Mouse (Mus musculus) liver, embryonic 12.5 days (tissue): ENCODE data around the gene Lrrc8c. TPM values are rescaled to one million over a fixed set of nuclear protein-coding genes. Genes with fewer than 3 reads are reported as not detected.
A peak's percentile ranks its signal among the peaks of the same experiment; 100 is the strongest.

Experiments used
- ATAC-seq: fragments of 200-750 bp; cut with Nextera tagmentation; 2 replicates; pipeline ENCODE4 v1.8.0; 2017; ENCODE audit warnings: moderate number of reproducible peaks, mild to moderate bottlenecking, moderate library complexity
- H3K27ac ChIP-seq: fragments of 300-500 bp; sonication (generic); 2 replicates; pipeline ENCODE4 v1.5.1; 2016; ENCODE audit warnings: mild to moderate bottlenecking
- H3K27me3 ChIP-seq: fragments of 300-500 bp; sonication (generic); replicated peaks from 2 replicates; pipeline ENCODE4 v1.6.1; 2016; ENCODE audit warnings: mild to moderate bottlenecking, moderate library complexity
- H3K36me3 ChIP-seq: fragments of 300-500 bp; sonication (generic); 2 replicates; pipeline ENCODE4 v1.6.1; 2016; ENCODE audit warnings: mild to moderate bottlenecking, moderate library complexity
- H3K4me1 ChIP-seq: fragments of 300-500 bp; sonication (generic); 2 replicates; pipeline ENCODE4 v1.6.1; 2016
- H3K4me2 ChIP-seq: fragments of 300-500 bp; sonication (generic); 2 replicates; pipeline ENCODE4 v1.6.1; 2016; ENCODE audit warnings: mild to moderate bottlenecking, moderate library complexity
- H3K4me3 ChIP-seq: fragments of 300-500 bp; sonication (generic); 2 replicates; pipeline ENCODE4 v1.5.1; 2016; ENCODE audit warnings: mild to moderate bottlenecking, moderate library complexity
- H3K9ac ChIP-seq: fragments of 300-500 bp; sonication (generic); 2 replicates; pipeline ENCODE4 v1.6.1; 2016; ENCODE audit warnings: mild to moderate bottlenecking, moderate library complexity
- H3K9me3 ChIP-seq: fragments of 300-500 bp; sonication (generic); replicated peaks from 2 replicates; pipeline ENCODE4 v1.6.1; 2016; ENCODE audit warnings: mild to moderate bottlenecking, moderate library complexity
- WGBS: fragments of 180-500 bp; shearing (Covaris S2); methylation state at CpG from one replicate; pipeline ENCODE4 v1.1.7; 2016; ENCODE audit not compliant: insufficient replicate concordance; 5-methylcytosine and 5-hydroxymethylcytosine counted together
- polyA plus RNA-seq: library from polyadenylated mRNA; unstranded; fragments of >200 nt; fragmentation: Nextera tagmentation; extraction: Ambion mirVana; gene quantifications from 2 replicates; pipeline ENCODE4 v1.2.1, GENCODE M21; 2016

The Lrrc8c gene
- 23.0 and 23.9 TPM in 2 replicates for polyA plus RNA-seq

DNA sequence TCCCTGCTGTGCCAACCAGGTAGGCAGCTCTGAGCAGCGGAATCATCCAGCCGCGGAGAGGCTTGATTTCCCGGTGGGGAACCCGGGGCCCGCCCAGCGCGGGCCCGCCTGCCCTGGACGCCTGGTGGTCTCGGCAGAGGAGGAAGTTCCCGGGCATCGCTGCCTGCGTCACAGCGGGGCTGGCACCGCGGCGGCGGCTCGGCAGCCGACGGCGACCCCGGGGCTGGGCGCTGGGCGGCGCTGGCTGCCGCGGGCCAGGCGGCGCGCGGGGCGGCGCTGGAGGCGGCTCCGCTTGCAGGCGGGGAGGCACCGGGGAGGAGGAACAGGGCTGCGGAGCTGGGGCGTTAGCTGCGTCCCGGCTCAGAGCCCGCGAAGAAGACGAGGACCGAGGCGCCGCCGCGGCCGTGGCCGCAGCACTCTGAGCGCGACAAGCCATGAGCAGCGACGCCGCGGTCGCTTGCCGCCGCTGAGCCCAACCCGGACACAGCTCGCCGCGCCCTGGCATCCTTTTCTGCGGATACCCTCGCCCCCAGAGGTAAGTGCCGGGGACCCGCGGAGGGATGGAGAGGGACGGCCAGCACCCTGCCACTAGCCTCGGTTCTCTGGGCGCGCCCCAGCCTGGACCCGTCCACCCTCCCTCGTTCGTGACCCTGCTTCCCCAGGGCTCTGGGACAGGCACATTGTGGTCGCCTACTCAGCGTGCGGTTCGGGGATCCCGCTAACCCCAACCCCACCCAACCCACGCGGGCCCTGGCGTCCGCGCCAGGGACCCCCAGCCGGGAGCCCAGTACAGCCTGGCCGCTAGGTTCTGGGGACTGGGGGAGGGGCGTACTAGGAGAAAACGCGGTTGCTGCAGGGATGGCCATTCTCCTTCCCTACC, at the start of gene Lrrc8c:
Gene Lrrc8c, plus strand, starts transcription at position 293 of the 880 bp plus-strand sequence.
- Histone ChIP-seq H3K9me3 (no peaks in the 10 kb centered on the region), H3K9ac (peak within 1 kb of the TSS; percentile 97), H3K36me3 (peaks cover 6% of the 10 kb centered on the region), H3K27me3 (no peaks in the 10 kb centered on the region), H3K4me1 (peaks cover 58% of the 10 kb centered on the region), H3K27ac (peak within 1 kb of the TSS; percentile 89), H3K4me2 (peak within 1 kb of the TSS; percentile 95), H3K4me3 (peak within 1 kb of the TSS; percentile 90)
- ATAC-seq, result peak; percentile 93
- 1% methylated on average over 93 of the region's 93 CpGs for WGBS

DNA sequence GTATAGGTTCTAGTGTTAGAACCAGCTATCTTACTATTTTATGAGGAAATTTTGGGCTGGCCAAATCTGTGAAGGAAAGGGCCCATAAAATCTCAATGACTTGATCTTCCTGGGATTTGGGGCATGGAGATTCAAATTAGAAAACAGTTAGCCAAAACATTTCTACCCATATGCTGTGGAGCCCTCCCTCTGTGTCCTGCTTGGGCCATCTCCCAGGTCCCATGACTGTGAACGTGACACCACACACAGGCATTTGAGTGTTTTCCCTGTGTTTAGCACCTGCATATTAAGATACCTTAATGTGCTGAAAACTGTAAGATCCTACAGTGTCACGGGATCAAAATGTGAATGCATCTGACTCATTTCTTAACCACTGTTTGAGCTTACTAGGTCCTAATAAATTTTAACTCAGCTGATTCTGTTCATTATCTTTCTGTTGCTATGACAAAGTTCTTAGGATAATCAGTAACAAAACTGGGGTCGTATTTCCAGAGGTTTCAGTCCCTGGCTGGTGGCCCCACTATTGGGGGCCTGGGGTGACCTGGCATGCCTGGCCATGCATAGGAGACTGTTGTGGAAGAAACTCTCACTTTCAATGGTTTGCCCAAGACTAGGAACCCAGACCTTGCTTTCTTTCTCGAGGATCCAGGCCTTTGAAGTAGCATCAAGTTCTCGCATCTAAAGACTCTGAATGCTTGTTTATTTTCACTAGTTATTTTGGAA, 46.0 kb upstream of the Lrrc8c start:
- Histone ChIP-seq H3K4me3 (no peak overlapping the region), H3K9me3 (no peaks in the 10 kb centered on the region), H3K27ac (no peak overlapping the region), H3K36me3 (peaks cover 22% of the 10 kb centered on the region), H3K4me2 (no peak overlapping the region), H3K9ac (no peak overlapping the region), H3K4me1 (no peaks in the 10 kb centered on the region), H3K27me3 (no peaks in the 10 kb centered on the region)
- 77% methylated on average over 5 of the region's 5 CpGs for WGBS
- no peak for ATAC-seq

DNA sequence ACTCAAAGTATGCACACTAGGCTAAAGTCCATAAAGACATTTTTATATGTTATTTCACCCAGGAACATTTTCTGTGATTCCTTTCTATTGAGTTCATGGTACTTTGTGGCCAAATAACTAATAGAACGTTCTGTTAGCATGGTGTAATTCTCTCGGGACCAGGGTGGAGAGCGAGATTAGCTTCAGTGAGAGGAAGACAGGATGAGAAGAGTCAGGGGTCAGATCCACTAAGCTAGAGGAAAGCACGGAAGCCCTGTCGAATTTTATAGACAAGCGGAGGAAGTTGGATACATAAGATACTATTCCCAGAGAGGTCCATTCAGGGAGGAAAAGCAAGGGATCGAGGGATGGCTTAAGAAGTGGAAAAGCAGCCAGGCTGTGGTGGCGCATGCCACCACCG, 41.7 kb upstream of the Lrrc8c start:
- no peak overlapping the region for H3K4me2 ChIP-seq
- H3K27ac ChIP-seq, result no peak overlapping the region
- WGBS, result 82% methylated on average over 9 of the region's 9 CpGs
- no peaks in the 10 kb centered on the region for H3K27me3 ChIP-seq
- H3K36me3 ChIP-seq, result peaks cover 55% of the 10 kb centered on the region
- H3K4me3 ChIP-seq, result no peak overlapping the region
- H3K4me1 ChIP-seq, result no peaks in the 10 kb centered on the region
- ATAC-seq, result no peak
- H3K9ac ChIP-seq, result no peak overlapping the region
- H3K9me3 ChIP-seq, result no peaks in the 10 kb centered on the region

DNA sequence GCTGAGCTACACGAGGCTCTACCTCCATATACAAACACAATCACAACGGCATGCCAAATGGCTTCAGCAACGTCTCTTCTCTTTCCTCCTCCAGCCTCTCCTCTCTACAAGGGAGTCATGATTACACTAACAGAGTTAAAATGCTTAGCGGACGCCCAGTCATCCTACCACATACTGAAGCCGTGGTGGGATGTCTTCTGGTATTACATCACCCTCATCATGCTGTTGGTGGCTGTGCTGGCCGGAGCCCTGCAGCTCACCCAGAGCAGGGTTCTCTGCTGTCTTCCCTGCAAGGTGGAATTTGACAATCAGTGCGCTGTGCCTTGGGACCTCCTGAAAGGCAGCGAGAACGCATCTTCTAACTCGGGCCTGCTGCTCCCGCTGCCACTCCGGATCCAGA, 39.5 kb upstream of the Lrrc8c start:
- Histone ChIP-seq H3K9me3 (no peaks in the 10 kb centered on the region), H3K4me1 (no peaks in the 10 kb centered on the region)
- WGBS, result 85% methylated on average over 13 of the region's 13 CpGs

DNA sequence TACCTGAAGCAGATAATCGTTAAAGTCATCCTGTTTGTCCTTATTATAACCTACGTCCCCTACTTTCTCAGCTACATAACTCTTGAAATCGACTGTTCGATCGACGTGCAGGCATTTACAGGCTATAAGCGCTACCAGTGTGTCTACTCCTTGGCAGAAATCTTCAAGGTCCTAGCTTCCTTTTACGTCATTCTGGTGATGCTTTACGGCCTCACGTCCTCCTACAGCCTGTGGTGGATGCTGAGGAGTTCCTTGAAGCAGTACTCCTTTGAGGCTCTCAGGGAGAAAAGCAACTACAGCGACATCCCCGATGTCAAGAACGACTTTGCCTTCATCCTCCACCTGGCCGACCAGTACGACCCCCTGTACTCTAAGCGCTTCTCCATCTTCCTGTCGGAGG, 38.6 kb upstream of the Lrrc8c start:
- no peak overlapping the region for H3K4me3 ChIP-seq
- no peaks in the 10 kb centered on the region for H3K4me1 ChIP-seq
- no peaks in the 10 kb centered on the region for H3K27me3 ChIP-seq
- 88% methylated on average over 17 of the region's 17 CpGs for WGBS
- H3K36me3 ChIP-seq, result peaks cover 77% of the 10 kb centered on the region
- no peak overlapping the region for H3K27ac ChIP-seq
- no peaks in the 10 kb centered on the region for H3K9me3 ChIP-seq
- ATAC-seq, result no peak
- no peak overlapping the region for H3K9ac ChIP-seq
- H3K4me2 ChIP-seq, result no peak overlapping the region

More for the DNA sequence above, 39.5 kb upstream of the Lrrc8c start:
- no peak overlapping the region for H3K4me3 ChIP-seq
- no peak overlapping the region for H3K9ac ChIP-seq
- ATAC-seq, result no peak
- H3K27me3 ChIP-seq, result no peaks in the 10 kb centered on the region
- no peak overlapping the region for H3K27ac ChIP-seq
- no peak overlapping the region for H3K4me2 ChIP-seq
- peaks cover 70% of the 10 kb centered on the region for H3K36me3 ChIP-seq

- peaks cover 69% of the 10 kb centered on the region for H3K36me3 ChIP-seq
- H3K4me1 ChIP-seq, result no peaks in the 10 kb centered on the region
- 77% methylated on average over 2 of the region's 2 CpGs for WGBS
- H3K9ac ChIP-seq, result no peak overlapping the region
- H3K4me3 ChIP-seq, result no peak overlapping the region
- H3K27me3 ChIP-seq, result no peaks in the 10 kb centered on the region
- no peak overlapping the region for H3K4me2 ChIP-seq
- ATAC-seq, result no peak
- no peak overlapping the region for H3K27ac ChIP-seq
- H3K9me3 ChIP-seq, result no peaks in the 10 kb centered on the region
Observed at GRCm38 (mm10) chr5:105483632-105484031, 35.6 kb upstream of the Lrrc8c start.

DNA sequence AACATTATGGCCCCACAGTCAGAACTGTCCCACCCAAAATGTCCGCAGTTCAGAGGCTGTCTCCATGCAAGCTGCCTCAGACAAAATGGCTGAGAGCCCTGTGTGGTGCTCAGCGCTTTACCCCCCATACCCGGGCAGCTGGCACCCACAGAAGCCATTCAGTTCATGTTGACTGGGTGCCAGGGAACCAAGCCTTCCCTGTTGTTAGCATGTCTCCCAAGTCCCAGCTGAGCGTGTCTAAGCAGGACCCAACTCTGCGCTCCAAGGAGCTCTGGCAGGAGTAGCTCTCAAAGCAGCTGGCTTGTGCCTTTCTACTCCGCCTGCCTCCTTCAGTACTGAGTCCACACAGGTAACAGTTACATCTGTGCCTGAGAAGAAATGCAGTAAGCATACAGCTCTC, 34.9 kb upstream of the Lrrc8c start:
- no peaks in the 10 kb centered on the region for H3K9me3 ChIP-seq
- H3K9ac ChIP-seq, result no peak overlapping the region
- WGBS, result 83% methylated on average over 6 of the region's 6 CpGs

DNA sequence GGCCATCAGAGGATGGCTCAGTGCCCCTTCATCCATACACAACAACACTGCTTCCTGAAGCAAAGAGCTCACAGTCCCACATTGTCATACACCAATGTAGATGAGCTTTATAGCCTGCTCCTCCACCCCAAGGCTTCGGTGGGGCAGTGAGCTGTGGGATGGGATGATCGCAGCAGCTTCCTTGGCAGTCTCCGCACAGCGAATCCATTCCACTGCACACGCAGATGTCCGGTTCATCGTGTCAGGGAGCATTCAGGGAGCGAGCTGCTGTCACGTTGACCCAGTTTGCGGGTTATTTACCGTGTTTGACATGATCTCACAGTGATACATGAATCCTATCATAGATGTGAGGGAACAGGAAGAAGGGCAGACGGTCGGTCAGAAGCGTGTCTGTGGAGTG, 34.3 kb upstream of the Lrrc8c start:
- H3K9me3 ChIP-seq, result no peaks in the 10 kb centered on the region
- no peak overlapping the region for H3K27ac ChIP-seq
- 89% methylated on average over 14 of the region's 14 CpGs for WGBS
- H3K4me1 ChIP-seq, result no peaks in the 10 kb centered on the region
- H3K36me3 ChIP-seq, result peaks cover 58% of the 10 kb centered on the region
- no peaks in the 10 kb centered on the region for H3K27me3 ChIP-seq
- no peak for ATAC-seq
- no peak overlapping the region for H3K4me3 ChIP-seq
- H3K9ac ChIP-seq, result no peak overlapping the region
- no peak overlapping the region for H3K4me2 ChIP-seq

More for the DNA sequence above, 34.9 kb upstream of the Lrrc8c start:
- Histone ChIP-seq H3K36me3 (peaks cover 65% of the 10 kb centered on the region), H3K27ac (no peak overlapping the region), H3K27me3 (no peaks in the 10 kb centered on the region), H3K4me3 (no peak overlapping the region), H3K4me1 (no peaks in the 10 kb centered on the region), H3K4me2 (no peak overlapping the region)
- ATAC-seq, result no peak

- no peak overlapping the region for H3K27ac ChIP-seq
- no peak overlapping the region for H3K9ac ChIP-seq
- WGBS, result 84% methylated on average over 5 of the region's 5 CpGs
- peaks cover 10% of the 10 kb centered on the region for H3K4me1 ChIP-seq
- H3K27me3 ChIP-seq, result no peaks in the 10 kb centered on the region
- H3K9me3 ChIP-seq, result no peaks in the 10 kb centered on the region
- no peak for ATAC-seq
- peaks cover 25% of the 10 kb centered on the region for H3K36me3 ChIP-seq
- H3K4me2 ChIP-seq, result no peak overlapping the region
- no peak overlapping the region for H3K4me3 ChIP-seq
Observed at GRCm38 (mm10) chr5:105490211-105490610, 29.0 kb upstream of the Lrrc8c start.

DNA sequence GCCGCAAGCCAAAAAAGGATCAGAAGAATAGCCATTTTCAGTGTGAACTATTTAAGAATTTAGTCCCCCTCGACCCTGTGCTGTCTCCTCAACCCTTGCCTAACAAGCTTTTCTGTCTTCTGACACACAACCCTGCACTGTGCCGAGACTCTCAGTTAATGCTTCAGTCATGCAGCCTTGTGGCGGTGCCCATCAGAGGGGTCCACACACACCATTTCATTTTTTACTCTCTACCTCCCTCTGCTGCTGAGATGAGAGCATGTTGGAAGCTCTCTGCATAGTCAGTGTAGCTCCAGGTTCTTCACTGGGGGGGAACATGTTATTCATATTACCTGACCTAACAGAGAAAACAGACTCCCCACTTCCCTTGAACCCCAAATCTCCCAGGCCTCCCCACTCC, 27.8 kb upstream of the Lrrc8c start:
- Histone ChIP-seq H3K4me1 (peaks cover 16% of the 10 kb centered on the region), H3K9me3 (no peaks in the 10 kb centered on the region), H3K36me3 (peaks cover 13% of the 10 kb centered on the region; the same call in 1 of the 2 replicates), H3K27me3 (peaks cover 7% of the 10 kb centered on the region), H3K27ac (no peak overlapping the region), H3K9ac (no peak overlapping the region), H3K4me2 (no peak overlapping the region), H3K4me3 (no peak overlapping the region)
- WGBS, result 55% methylated on average over 4 of the region's 4 CpGs
- 0 out of 2 replicates have a peak, but pooled peaks have one; percentile 31 for ATAC-seq

DNA sequence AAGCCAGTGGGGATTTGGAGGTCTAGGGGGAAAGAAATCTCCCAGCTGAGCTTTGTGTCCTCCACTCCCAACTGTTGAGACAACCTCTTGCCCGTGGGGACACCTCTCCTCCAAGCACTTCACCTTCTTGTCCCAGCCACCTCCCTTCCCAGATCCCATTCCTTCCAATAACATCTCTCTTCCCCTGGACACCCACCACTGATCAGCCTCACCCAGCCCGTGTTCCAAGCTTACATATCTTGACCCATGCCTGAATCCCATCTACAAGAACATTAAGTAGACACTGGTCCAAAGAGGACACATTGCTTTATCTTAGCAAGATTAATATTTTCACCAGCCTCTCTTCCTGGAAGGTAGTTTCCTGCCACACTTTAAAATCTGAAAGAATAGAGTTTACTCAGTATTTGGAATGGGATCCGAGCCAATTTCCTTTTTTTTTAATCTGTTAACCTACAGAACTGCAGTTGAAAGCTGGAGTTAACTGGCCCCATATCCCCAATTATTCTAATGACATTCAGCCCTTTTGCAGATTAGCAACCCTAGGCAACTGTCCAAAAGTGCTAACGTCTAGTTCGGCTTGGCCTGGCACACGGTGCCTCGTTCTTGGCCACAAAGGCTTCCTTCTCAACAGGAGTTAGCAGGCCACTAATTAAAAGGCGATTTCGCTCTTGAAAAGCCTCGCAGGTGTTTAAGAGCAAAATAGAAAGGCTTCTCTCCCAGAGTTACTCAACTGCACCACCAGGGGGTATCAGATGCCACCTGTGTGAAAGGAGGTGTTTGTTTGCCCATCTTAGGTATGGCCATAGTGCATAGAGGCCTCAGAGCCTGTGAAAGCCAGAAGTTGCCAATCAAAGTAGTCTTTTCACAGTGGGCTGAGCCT, 26.6 kb upstream of the Lrrc8c start:
- H3K4me1 ChIP-seq, result peaks cover 16% of the 10 kb centered on the region
- no peak overlapping the region for H3K4me3 ChIP-seq
- 54% methylated on average over 10 of the region's 10 CpGs for WGBS
- no peak overlapping the region for H3K27ac ChIP-seq
- no peak overlapping the region for H3K9ac ChIP-seq
- peaks cover 16% of the 10 kb centered on the region for H3K27me3 ChIP-seq
- no peak for ATAC-seq
- H3K9me3 ChIP-seq, result no peaks in the 10 kb centered on the region
- H3K36me3 ChIP-seq, result peaks cover 11% of the 10 kb centered on the region; the same call in 1 of the 2 replicates
- H3K4me2 ChIP-seq, result no peak overlapping the region
